Mouse (Mus musculus): ENCODE data around the gene Tas2r138.
"Not testable (repeated sequence)": the region's sequence is repeated elsewhere in the genome, so short reads cannot be mapped to it uniquely, and the experiment has no call there.

Gene Tas2r138

GRCm38 (mm10) chr6:40613260-40613852, at the start of gene Tas2r138:
Gene Tas2r138 (minus strand): TSS chr6:40613310.
- DNase-seq, result no peak

GRCm38 (mm10) chr6:40660930-40661329, 47.8 kb upstream of the Tas2r138 start:
- DNase-seq, result no peak

GRCm38 (mm10) chr6:40650953-40651352, 37.8 kb upstream of the Tas2r138 start:
- DNase-seq, result no peak

GRCm38 (mm10) chr6:40645701-40646100, 32.6 kb upstream of the Tas2r138 start:
- DNase-seq, result no peak

- no peak for DNase-seq
Measured at GRCm38 (mm10) chr6:40640710-40641538, 27.8 kb upstream of the Tas2r138 start.

- no peak for DNase-seq
Measured at GRCm38 (mm10) chr6:40637755-40638154, 24.6 kb upstream of the Tas2r138 start.

- DNase-seq, result no peak
Measured at GRCm38 (mm10) chr6:40635559-40635958, 22.4 kb upstream of the Tas2r138 start.

GRCm38 (mm10) chr6:40634640-40635071, 21.5 kb upstream of the Tas2r138 start:
- no peak for DNase-seq

GRCm38 (mm10) chr6:40628406-40629000, 15.4 kb upstream of the Tas2r138 start, which contains the start of gene Mgam:
Gene Mgam (plus strand): TSS chr6:40628831.
- no peak for DNase-seq

GRCm38 (mm10) chr6:40626111-40626510, 13.0 kb upstream of the Tas2r138 start:
- DNase-seq, result no peak

GRCm38 (mm10) chr6:40617965-40618364, 4.9 kb upstream of the Tas2r138 start:
- peak; percentile 55 for DNase-seq

- no peak for DNase-seq
Measured at GRCm38 (mm10) chr6:40610244-40610643, 2.9 kb downstream of the Tas2r138 start.

- no peak for DNase-seq
Measured at GRCm38 (mm10) chr6:40607431-40607830, 5.7 kb downstream of the Tas2r138 start.

- DNase-seq, result not testable (repeated sequence)
Measured at GRCm38 (mm10) chr6:40598546-40598945, 14.6 kb downstream of the Tas2r138 start.

GRCm38 (mm10) chr6:40594804-40595550, 18.1 kb downstream of the Tas2r138 start:
- DNase-seq, result no peak

- no peak for DNase-seq
Measured at GRCm38 (mm10) chr6:40588346-40588745, 24.8 kb downstream of the Tas2r138 start.

GRCm38 (mm10) chr6:40585645-40586044, 27.5 kb downstream of the Tas2r138 start, which contains the start of gene Clec5a:
Gene Clec5a (minus strand): TSS chr6:40585821.
- no peak for DNase-seq

- no peak for DNase-seq
Measured at GRCm38 (mm10) chr6:40584336-40584735, 28.8 kb downstream of the Tas2r138 start.

GRCm38 (mm10) chr6:40576305-40576704, 36.8 kb downstream of the Tas2r138 start:
- no peak for DNase-seq

GRCm38 (mm10) chr6:40573618-40574017, 39.5 kb downstream of the Tas2r138 start:
- DNase-seq, result no peak

GRCm38 (mm10) chr6:40569187-40569586, 43.9 kb downstream of the Tas2r138 start, which contains the start of gene Olfr460:
Gene Olfr460 (plus strand): TSS chr6:40569487.
- no peak for DNase-seq

All from liver (tissue).